ENCODE assay signal across 21 mouse cellular contexts in the genomic region with DNA sequence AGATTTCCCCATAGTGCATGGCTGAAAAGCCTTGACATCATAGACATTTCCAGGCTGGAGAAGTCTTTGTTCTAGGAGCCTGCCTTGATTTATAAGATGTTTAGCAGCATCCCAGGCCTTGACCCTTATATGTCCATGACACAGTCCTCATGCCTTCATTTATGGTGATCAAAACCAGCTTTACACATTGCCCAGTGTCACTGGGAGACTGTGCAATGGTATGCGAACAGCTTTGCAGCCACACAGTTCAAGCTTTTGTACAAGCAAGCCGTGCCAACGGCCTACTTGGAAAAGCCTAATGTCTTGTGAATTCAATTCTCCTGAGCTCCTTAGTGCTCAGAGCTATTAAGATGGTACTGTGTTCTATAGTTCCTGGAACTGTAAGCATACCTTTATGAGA. TPM values are rescaled to one million over a fixed set of nuclear protein-coding genes. Genes with fewer than 3 reads are reported as not detected.
DNase-seq lines count a peak whose midpoint lies in the region; ATAC-seq lines count a peak whose summit lies in the region.
"Had no signal": no experiment of that assay in that cellular context is flagged by ENCODE, and none has a peak within 500 bp of the region (broad histone marks: within the 10 kb centered on the region; RNA-seq: fewer than 3 reads in every experiment).

No protein-coding gene starts in this region.

- no peaks in the 10 kb centered on the region for H3K4me1 ChIP-seq in hindbrain, embryonic 16.5 days (ENCODE audit: control insufficient read depth, insufficient read depth, low read depth, low read length)
- no peaks in the 10 kb centered on the region for H3K4me1 ChIP-seq in hindbrain, embryonic 10.5 days (replicated peaks)
- H3K4me1 ChIP-seq in midbrain, embryonic 14.5 days (ENCODE audit: control insufficient read depth, insufficient read depth, low read length) = no peaks in the 10 kb centered on the region
- no peaks in the 10 kb centered on the region for H3K4me1 ChIP-seq in midbrain, embryonic 15.5 days
- H3K4me1 ChIP-seq: heart, embryonic 13.5 days; intestine, embryonic 15.5 days had no signal

- DNase-seq in adrenal gland, adult 2 months = peak; percentile 38
- no peak for DNase-seq in adrenal gland, adult 18-20 months (ENCODE audit: low spot score in 2 of 2)
- DNase-seq in hindbrain, embryonic 10.5 days (ENCODE audit: low spot score) = no peak
- DNase-seq in midbrain, embryonic 14.5 days = peak; percentile 18
- no peak for DNase-seq in thymus, postnatal 4 days
- DNase-seq: cerebellum, adult 11-12 months; cerebellum, postnatal 25 days; embryo, embryonic 11 days; gastrocnemius, postnatal 14 days; heart, adult 18-20 months; heart, postnatal 36 days; layer of hippocampus, postnatal 36 days; thymus, postnatal 14 days had no signal

- no peaks in the 10 kb centered on the region for H3K9me3 ChIP-seq in hindbrain, embryonic 16.5 days (ENCODE audit: control insufficient read depth, low read length)
- H3K9me3 ChIP-seq in hindbrain, embryonic 10.5 days = peaks cover 15% of the 10 kb centered on the region; the same call in 1 of the 2 replicates
- 0 out of 2 replicates have a peak, but pooled peaks cover 9% of the 10 kb centered on the region for H3K9me3 ChIP-seq in midbrain, embryonic 14.5 days (ENCODE audit: control insufficient read depth, low read length)
- H3K9me3 ChIP-seq in midbrain, embryonic 15.5 days = no peaks in the 10 kb centered on the region
- H3K9me3 ChIP-seq: intestine, embryonic 15.5 days had no signal

- ATAC-seq in hindbrain, embryonic 16.5 days = peak; percentile 64
- no peak for ATAC-seq in midbrain, embryonic 14.5 days (ENCODE audit: low FRiP score, low TSS enrichment)
- ATAC-seq in midbrain, embryonic 15.5 days (replicated peaks) = no peak
- ATAC-seq: CD4-positive, CD25-positive, alpha-beta regulatory T cell, adult 4 months; intestine, embryonic 15.5 days; Patski had no signal

- no peak overlapping the region for H3K4me3 ChIP-seq in hindbrain, embryonic 16.5 days (ENCODE audit: low read length)
- no peak overlapping the region for H3K4me3 ChIP-seq in hindbrain, embryonic 10.5 days
- H3K4me3 ChIP-seq in midbrain, embryonic 14.5 days (replicated peaks; ENCODE audit: low read depth, low read length) = no peak overlapping the region
- H3K4me3 ChIP-seq in midbrain, embryonic 15.5 days = no peak overlapping the region
- H3K4me3 ChIP-seq: forebrain, embryonic 10.5 days; heart, embryonic 13.5 days; intestine, embryonic 15.5 days had no signal

- no peak overlapping the region for H3K9ac ChIP-seq in hindbrain, embryonic 16.5 days (ENCODE audit: low read depth, low read length)
- H3K9ac ChIP-seq in midbrain, embryonic 14.5 days (replicated peaks; ENCODE audit: low read length) = no peak overlapping the region
- H3K9ac ChIP-seq in midbrain, embryonic 15.5 days = no peak overlapping the region
- H3K9ac ChIP-seq: heart, embryonic 13.5 days; intestine, embryonic 15.5 days; liver, embryonic 14.5 days had no signal

- peaks cover 2% of the 10 kb centered on the region; the same call in 1 of the 2 replicates for H3K36me3 ChIP-seq in hindbrain, embryonic 16.5 days (ENCODE audit: control insufficient read depth, insufficient read depth, low read length)
- peaks cover 21% of the 10 kb centered on the region for H3K36me3 ChIP-seq in hindbrain, embryonic 10.5 days
- H3K36me3 ChIP-seq in midbrain, embryonic 14.5 days (ENCODE audit: control insufficient read depth, insufficient read depth, low read length) = no peaks in the 10 kb centered on the region
- no peaks in the 10 kb centered on the region for H3K36me3 ChIP-seq in midbrain, embryonic 15.5 days (replicated peaks)
- H3K36me3 ChIP-seq: intestine, embryonic 15.5 days had no signal

- no peak overlapping the region for H3K4me2 ChIP-seq in hindbrain, embryonic 16.5 days (ENCODE audit: low read length)
- no peak overlapping the region for H3K4me2 ChIP-seq in midbrain, embryonic 14.5 days (ENCODE audit: low read length)
- H3K4me2 ChIP-seq in midbrain, embryonic 15.5 days = no peak overlapping the region
- H3K4me2 ChIP-seq: heart, embryonic 13.5 days; intestine, embryonic 15.5 days had no signal

- no peaks in the 10 kb centered on the region for H3K27me3 ChIP-seq in hindbrain, embryonic 16.5 days (replicated peaks; ENCODE audit: control insufficient read depth, insufficient read depth, low read length)
- no peaks in the 10 kb centered on the region for H3K27me3 ChIP-seq in hindbrain, embryonic 10.5 days (ENCODE audit: insufficient read depth, poor library complexity, severe bottlenecking)
- H3K27me3 ChIP-seq in midbrain, embryonic 14.5 days (ENCODE audit: control insufficient read depth, insufficient read depth, low read length) = no peaks in the 10 kb centered on the region
- H3K27me3 ChIP-seq in midbrain, embryonic 15.5 days (replicated peaks) = no peaks in the 10 kb centered on the region
- H3K27me3 ChIP-seq: heart, embryonic 13.5 days; intestine, embryonic 15.5 days; Patski had no signal

- no peak overlapping the region for H3K27ac ChIP-seq in hindbrain, embryonic 16.5 days (ENCODE audit: low read depth, low read length)
- H3K27ac ChIP-seq in hindbrain, embryonic 10.5 days = no peak overlapping the region
- H3K27ac ChIP-seq in midbrain, embryonic 14.5 days (replicated peaks; ENCODE audit: low read depth, low read length) = no peak overlapping the region
- H3K27ac ChIP-seq in midbrain, embryonic 15.5 days = no peak overlapping the region
- H3K27ac ChIP-seq: forebrain, embryonic 10.5 days; heart, embryonic 13.5 days; intestine, embryonic 15.5 days; liver, embryonic 14.5 days had no signal

- 34% methylated on average over 3 of the region's 3 CpGs for WGBS in hindbrain, embryonic 16.5 days
- 81% methylated on average over 3 of the region's 3 CpGs for WGBS in hindbrain, embryonic 10.5 days
- WGBS in midbrain, embryonic 14.5 days = 53% methylated on average over 3 of the region's 3 CpGs
- 55% methylated on average over 3 of the region's 3 CpGs for WGBS in midbrain, embryonic 15.5 days

RNA-seq across cellular contexts. Expression of gene Ptpra, which starts 32.6 kb away (rescaled TPM):
- total RNA-seq in adrenal gland, adult 2 months (2021) = 100 to 1,000 TPM; 125 to 145 TPM
- 80.0 and 113 TPM in 2 replicates for polyA plus RNA-seq in adrenal gland, adult 2 months (2012; rRNA removed)
- 100 to 1,000 TPM; 105 to 131 TPM for total RNA-seq in adrenal gland, adult 18-20 months (2021)
- polyA plus RNA-seq in hindbrain, embryonic 16.5 days (2015; fragmentation: Nextera tagmentation; extraction: Ambion mirVana) = 134 and 144 TPM in 2 replicates
- 86.7 TPM in 2 replicates for polyA plus RNA-seq in hindbrain, embryonic 10.5 days (2016; fragmentation: Nextera tagmentation; extraction: Ambion mirVana)
- 119 and 156 TPM in 2 replicates for polyA plus RNA-seq in midbrain, embryonic 14.5 days (2014; fragmentation: Nextera tagmentation; extraction: Ambion mirVana)
- 136 and 142 TPM in 2 replicates for polyA plus RNA-seq in midbrain, embryonic 15.5 days (2015; fragmentation: Nextera tagmentation; extraction: Ambion mirVana)

RNA-seq across cellular contexts. Expression of gene Pced1a, which starts 58.2 kb away (rescaled TPM):
- 10 to 100 TPM; 15.4 to 17.2 TPM for total RNA-seq in adrenal gland, adult 2 months (2021)
- polyA plus RNA-seq in adrenal gland, adult 2 months (2012; rRNA removed) = 40.8 and 43.3 TPM in 2 replicates
- 10 to 100 TPM; 14.8 to 18.7 TPM for total RNA-seq in adrenal gland, adult 18-20 months (2021)
- polyA plus RNA-seq in hindbrain, embryonic 16.5 days (2015; fragmentation: Nextera tagmentation; extraction: Ambion mirVana) = 15.2 and 15.4 TPM in 2 replicates
- 11.3 and 13.1 TPM in 2 replicates for polyA plus RNA-seq in hindbrain, embryonic 10.5 days (2016; fragmentation: Nextera tagmentation; extraction: Ambion mirVana)
- polyA plus RNA-seq in midbrain, embryonic 14.5 days (2014; fragmentation: Nextera tagmentation; extraction: Ambion mirVana) = 10.1 and 15.1 TPM in 2 replicates
- 13.4 and 16.1 TPM in 2 replicates for polyA plus RNA-seq in midbrain, embryonic 15.5 days (2015; fragmentation: Nextera tagmentation; extraction: Ambion mirVana)

RNA-seq across cellular contexts. Expression of gene Vps16, which starts 58.6 kb away (rescaled TPM):
- total RNA-seq in adrenal gland, adult 2 months (2021) = 10 to 100 TPM; 55.4 to 57.0 TPM
- polyA plus RNA-seq in adrenal gland, adult 2 months (2012; rRNA removed) = 44.8 and 44.9 TPM in 2 replicates
- total RNA-seq in adrenal gland, adult 18-20 months (2021) = 10 to 100 TPM; 47.9 to 71.8 TPM
- polyA plus RNA-seq in hindbrain, embryonic 16.5 days (2015; fragmentation: Nextera tagmentation; extraction: Ambion mirVana) = 104 and 105 TPM in 2 replicates
- 120 TPM in 2 replicates for polyA plus RNA-seq in hindbrain, embryonic 10.5 days (2016; fragmentation: Nextera tagmentation; extraction: Ambion mirVana)
- polyA plus RNA-seq in midbrain, embryonic 14.5 days (2014; fragmentation: Nextera tagmentation; extraction: Ambion mirVana) = 88.2 and 88.6 TPM in 2 replicates
- polyA plus RNA-seq in midbrain, embryonic 15.5 days (2015; fragmentation: Nextera tagmentation; extraction: Ambion mirVana) = 108 and 111 TPM in 2 replicates

Comparison
In these comparisons a context has a peak if more than half of its experiments do, and no peak if none do; other contexts are left out.
1. DNase-seq: peak in adrenal gland, adult 2 months (single experiment) and midbrain, embryonic 14.5 days (single experiment); none in adrenal gland, adult 18-20 months (0 of 2), hindbrain, embryonic 10.5 days (single experiment) and thymus, postnatal 4 days (single experiment).